24 mouse cellular contexts compared by ENCODE assay signal in genomic region chrX:106853523-106854300, GRCm38 (mm10). TPM values are rescaled to one million over a fixed set of nuclear protein-coding genes. Genes with fewer than 3 reads are reported as not detected.
A peak's percentile ranks its signal among the peaks of the same experiment; 100 is the strongest.
DNase-seq lines count a peak whose midpoint lies in the region; TF ChIP-seq lines count a peak whose summit lies in the region.
"Had no signal": no experiment of that assay in that cellular context is flagged by ENCODE, and none has a peak within 500 bp of the region (broad histone marks: within the 10 kb centered on the region; RNA-seq: fewer than 3 reads in every experiment).

No protein-coding gene starts in this region.

- no peak overlapping the region for H3K4me3 ChIP-seq in heart, embryonic 10.5 days
- no peak overlapping the region for H3K4me3 ChIP-seq in CH12.LX (replicated peaks in 1 of 3; ENCODE audit: low read depth in 2 of 3, low read length in 2 of 3, poor library complexity in 1 of 3)
- H3K4me3 ChIP-seq: kidney, embryonic 15.5 days; neural tube, embryonic 15.5 days; stomach, embryonic 15.5 days had no signal

- no peaks in the 10 kb centered on the region for H3K9me3 ChIP-seq in heart, embryonic 10.5 days
- H3K9me3 ChIP-seq in CH12.LX (replicated peaks; ENCODE audit: low read length): no peaks in the 10 kb centered on the region
- H3K9me3 ChIP-seq: kidney, embryonic 15.5 days; neural tube, embryonic 15.5 days; stomach, embryonic 15.5 days had no signal

- no peaks in the 10 kb centered on the region for H3K79me2 ChIP-seq in CH12.LX (replicated peaks; ENCODE audit: control insufficient read depth, extremely low read depth, insufficient read depth, poor library complexity, severe bottlenecking)

- no peak overlapping the region for H3K4me2 ChIP-seq in CH12.LX (ENCODE audit: insufficient read depth, low read depth, poor library complexity, severe bottlenecking)
- H3K4me2 ChIP-seq: kidney, embryonic 15.5 days; neural tube, embryonic 15.5 days; stomach, embryonic 15.5 days had no signal

- H3K27ac ChIP-seq in heart, embryonic 10.5 days: no peak overlapping the region
- no peak overlapping the region for H3K27ac ChIP-seq in CH12.LX (ENCODE audit: insufficient read depth, low read depth)
- H3K27ac ChIP-seq: kidney, embryonic 15.5 days; liver, embryonic 14.5 days; neural tube, embryonic 15.5 days; stomach, embryonic 15.5 days had no signal

- H3K36me3 ChIP-seq in heart, embryonic 10.5 days: no peaks in the 10 kb centered on the region
- no peaks in the 10 kb centered on the region for H3K36me3 ChIP-seq in CH12.LX (replicated peaks in 1 of 2; ENCODE audit: control insufficient read depth in 1 of 2, insufficient read depth in 1 of 2, low read length in 1 of 2)
- H3K36me3 ChIP-seq: kidney, embryonic 15.5 days; neural tube, embryonic 15.5 days; stomach, embryonic 15.5 days had no signal

- H3K4me1 ChIP-seq in heart, embryonic 10.5 days: no peaks in the 10 kb centered on the region
- peaks cover 0 to 4% of the 10 kb centered on the region in 2 experiments; a peak in 1 of 4 replicates for H3K4me1 ChIP-seq in CH12.LX (ENCODE audit: control insufficient read depth in 1 of 2, insufficient read depth in 2 of 2)
- H3K4me1 ChIP-seq: kidney, embryonic 15.5 days; neural tube, embryonic 15.5 days; stomach, embryonic 15.5 days had no signal

- no peak for TF ChIP-seq POLR2A in CH12.LX (IDR thresholded peaks at IDR 0.05; ENCODE audit: low read depth, low read length)

- in situ Hi-C loops in CH12.LX (cut with MboI; ENCODE audit: low pct_ligation_motif_present, low pct_unique_long_range_greater_than_20kb, low sequenced_read_pairs): no loop called here

- 70% methylated on average over 3 of the region's 3 CpGs for WGBS in heart, embryonic 10.5 days

- no peak for TF ChIP-seq CTCF in CH12.LX (conservative IDR thresholded peaks at IDR 0.05 in 1 of 2, IDR thresholded peaks at IDR 0.05 in 1 of 2; ENCODE audit: low read depth in 2 of 2, low read length in 2 of 2)

- H3K9ac ChIP-seq in CH12.LX (ENCODE audit: insufficient read depth, low read depth): no peak overlapping the region
- H3K9ac ChIP-seq: kidney, embryonic 15.5 days; liver, embryonic 14.5 days; neural tube, embryonic 15.5 days; stomach, embryonic 15.5 days had no signal

- dilution Hi-C loops in CH12.LX (cut with MboI; ENCODE audit: extremely low pct_ligation_motif_present, extremely low pct_unique_long_range_greater_than_20kb, low sequenced_read_pairs): no loop called here

- no peaks in the 10 kb centered on the region for H3K27me3 ChIP-seq in heart, embryonic 10.5 days (ENCODE audit: insufficient read depth, poor library complexity, severe bottlenecking)
- no peaks in the 10 kb centered on the region for H3K27me3 ChIP-seq in CH12.LX (replicated peaks)
- H3K27me3 ChIP-seq: neural tube, embryonic 15.5 days; stomach, embryonic 15.5 days had no signal

- peak; percentile 19 for DNase-seq in gastrocnemius, postnatal 25 days
- no peak for DNase-seq in gastrocnemius, postnatal 4 days (ENCODE audit: low spot score in 2 of 2)
- peak; percentile 22 to 29 for DNase-seq in heart, postnatal 10 days
- no peak for DNase-seq in heart, embryonic 10.5 days (ENCODE audit: low spot score)
- DNase-seq in CH12.LX (ENCODE audit: extremely low read depth) (peak; percentile 39), NIH3T3 (ENCODE audit: low read depth) (peak; percentile 2)
- DNase-seq: adrenal gland, adult 8-10 months; B cell, adult 2 months; cerebellum, adult 8-10 months; cerebellum, postnatal 25 days; kidney, adult 18-20 months; kidney, postnatal 25 days; liver; lung, postnatal 10 days; midbrain, embryonic 14.5 days; retina, postnatal 1 day; right cerebral cortex, postnatal 14 days had no signal

- TF ChIP-seq EP300 in CH12.LX (IDR thresholded peaks at IDR 0.05; ENCODE audit: low read length): peak; percentile 43; the same call in 1 of the 2 replicates

- intact Hi-C loops in heart, postnatal 10 days (cut with DNase I): loop anchor here (10.0 kb wide), 1 partner anchor 311 kb away; no protein-coding TSS in a partner anchor

- TF ChIP-seq RAD21 in CH12.LX (IDR thresholded peaks at IDR 0.05; ENCODE audit: low read depth, low read length): no peak

TF ChIP-seq in CH12.LX, 34 proteins besides CTCF, POLR2A, EP300 and RAD21:
- TF ChIP-seq MYC (IDR thresholded peaks at IDR 0.05; ENCODE audit: low read depth, low read length) (no peak), MEF2A (IDR thresholded peaks at IDR 0.05; ENCODE audit: borderline replicate concordance, low read depth, low read length) (0 out of 2 replicates have a peak, but pooled peaks have one; percentile 13), BHLHE40 (IDR thresholded peaks at IDR 0.05; ENCODE audit: low read depth, low read length) (peak; percentile 57), PAX5 (IDR thresholded peaks at IDR 0.05; ENCODE audit: low read length) (no peak), ETS1 (conservative IDR thresholded peaks at IDR 0.05; ENCODE audit: low read depth, low read length) (no peak; the same call in 1 of the 2 replicates), USF1 (IDR thresholded peaks at IDR 0.05; ENCODE audit: low read depth, low read length) (no peak), JUND (conservative IDR thresholded peaks at IDR 0.05; ENCODE audit: low read depth, low read length) (peak; percentile 66; the same call in 1 of the 2 replicates), IRF4 (IDR thresholded peaks at IDR 0.05; ENCODE audit: low read depth, low read length) (peak; percentile 81), JUN (IDR thresholded peaks at IDR 0.05; ENCODE audit: insufficient read depth, low read depth, low read length) (no peak)

RNA-seq across cellular contexts. Expression of gene Rtl3, which starts 13.3 kb away (rescaled TPM):
- total RNA-seq in gastrocnemius, postnatal 25 days (2021): 1 to 10 TPM; 1.1 to 1.4 TPM
- total RNA-seq in gastrocnemius, postnatal 4 days (2021): 10 to 100 TPM; 66.6 to 66.9 TPM
- total RNA-seq in heart, postnatal 10 days (2021): 1 to 10 TPM; 5.3 to 6.7 TPM
- 1.5 and 3.0 TPM in 2 replicates for polyA plus RNA-seq in heart, embryonic 10.5 days (2016; fragmentation: Nextera tagmentation; extraction: Ambion mirVana)
- not detected in 2 replicates for total RNA-seq in CH12.LX (2012; rRNA removed)
- not detected in 2 replicates for total RNA-seq in CH12.LX (2014; rRNA removed)
- polyA plus RNA-seq in CH12.LX (2012; ENCODE audit: insufficient read length, low read depth): not detected in 2 replicates
- total RNA-seq: ES-E14; left cerebral cortex, adult 18-20 months; monocyte, adult 5-6 weeks had no signal

Comparison
In these comparisons a context has a peak if more than half of its experiments do, and no peak if none do; other contexts are left out.
1. DNase-seq: peak in gastrocnemius, postnatal 25 days (single experiment), heart, postnatal 10 days (2 of 2), CH12.LX (single experiment) and NIH3T3 (single experiment); none in gastrocnemius, postnatal 4 days (0 of 2) and heart, embryonic 10.5 days (single experiment).
2. RNA of gene Rtl3, which starts 13.3 kb away (total RNA-seq): 66.6 to 66.9 TPM in gastrocnemius, postnatal 4 days; 5.3 to 6.7 TPM in heart, postnatal 10 days, 1.1 to 1.4 TPM in gastrocnemius, postnatal 25 days and not detected in CH12.LX; every median in the first group is over 4 times any median in the second.